Mouse (Mus musculus) embryonic facial prominence, embryonic 15.5 days (tissue): ENCODE results near the gene Srpx2. TPM values are rescaled to one million over a fixed set of nuclear protein-coding genes. Genes with fewer than 3 reads are reported as not detected.

Source experiments
- ATAC-seq: fragments of 200-750 bp; cut with Nextera tagmentation; 2 replicates; pipeline ENCODE4 v1.8.0; 2017; ENCODE audit warnings: low read depth, moderate TSS enrichment; ENCODE audit not compliant: insufficient number of reproducible peaks, low FRiP score, low TSS enrichment
- H3K27ac ChIP-seq: fragments of 300-500 bp; sonication (generic); replicated peaks from 2 replicates; pipeline ENCODE4 v1.5.1; 2015; ENCODE audit warnings: mild to moderate bottlenecking, inconsistent platforms
- H3K27me3 ChIP-seq: fragments of 300-500 bp; sonication (generic); 2 replicates; pipeline ENCODE4 v1.6.1; 2015; ENCODE audit warnings: inconsistent platforms
- H3K36me3 ChIP-seq: fragments of 300-500 bp; sonication (generic); 2 replicates; pipeline ENCODE4 v1.6.1; 2015; ENCODE audit warnings: mild to moderate bottlenecking, inconsistent platforms
- H3K4me1 ChIP-seq: fragments of 300-500 bp; sonication (generic); 2 replicates; pipeline ENCODE4 v1.6.1; 2015; ENCODE audit warnings: inconsistent platforms
- H3K4me2 ChIP-seq: fragments of 300-500 bp; sonication (generic); replicated peaks from 2 replicates; pipeline ENCODE4 v1.6.1; 2015; ENCODE audit warnings: mild to moderate bottlenecking, inconsistent platforms
- H3K4me3 ChIP-seq: fragments of 300-500 bp; sonication (generic); replicated peaks from 2 replicates; pipeline ENCODE4 v1.5.1; 2015; ENCODE audit warnings: mild to moderate bottlenecking, inconsistent platforms
- H3K9ac ChIP-seq: fragments of 300-500 bp; sonication (generic); 2 replicates; pipeline ENCODE4 v1.6.1; 2015; ENCODE audit warnings: inconsistent platforms
- H3K9me3 ChIP-seq: fragments of 300-500 bp; sonication (generic); replicated peaks from 2 replicates; pipeline ENCODE4 v1.6.1; 2016; ENCODE audit warnings: inconsistent platforms
- WGBS: fragments of 180-500 bp; shearing (Covaris S2); methylation state at CpG from one replicate; pipeline ENCODE4 v1.1.7; 2015; 5-methylcytosine and 5-hydroxymethylcytosine counted together
- polyA plus RNA-seq: library from polyadenylated mRNA; unstranded; fragments of >200 nt; fragmentation: Nextera tagmentation; extraction: Ambion mirVana; gene quantifications from 2 replicates; pipeline ENCODE4 v1.2.1, GENCODE M21; 2015

The Srpx2 gene
- 12.1 and 12.7 TPM in 2 replicates for polyA plus RNA-seq

- Histone ChIP-seq H3K27me3 (0 out of 2 replicates have a peak, but pooled peaks cover 6% of the 10 kb centered on the region), H3K9ac (no peak within 1 kb of the TSS), H3K4me2 (no peak within 1 kb of the TSS), H3K4me1 (no peaks in the 10 kb centered on the region), H3K9me3 (no peaks in the 10 kb centered on the region), H3K4me3 (no peak within 1 kb of the TSS), H3K27ac (no peak within 1 kb of the TSS), H3K36me3 (no peaks in the 10 kb centered on the region)
- 20% methylated on average over 3 of the region's 3 CpGs for WGBS
- no peak for ATAC-seq
These were observed at the start of gene Srpx2 for GRCm38 (mm10) chrX:133908261-133908660. Srpx2 (plus strand) TSS chrX:133908426.

GRCm38 (mm10) chrX:133869743-133870142 lies 38.5 kb upstream of the Srpx2 start:
- H3K36me3 ChIP-seq, result no peaks in the 10 kb centered on the region
- ATAC-seq, result no peak
- H3K4me2 ChIP-seq, result no peak overlapping the region
- no peaks in the 10 kb centered on the region for H3K27me3 ChIP-seq
- no peak overlapping the region for H3K27ac ChIP-seq
- no peaks in the 10 kb centered on the region for H3K9me3 ChIP-seq
- H3K4me1 ChIP-seq, result no peaks in the 10 kb centered on the region
- H3K4me3 ChIP-seq, result no peak overlapping the region
- WGBS, result 78% methylated on average over 6 of the region's 6 CpGs
- no peak overlapping the region for H3K9ac ChIP-seq

- H3K9me3 ChIP-seq, result no peaks in the 10 kb centered on the region
- no peak for ATAC-seq
- 96% methylated on average over 3 of the region's 3 CpGs for WGBS
- H3K27me3 ChIP-seq, result no peaks in the 10 kb centered on the region
- H3K27ac ChIP-seq, result no peak overlapping the region
- H3K4me3 ChIP-seq, result no peak overlapping the region
- H3K4me2 ChIP-seq, result no peak overlapping the region
- H3K4me1 ChIP-seq, result no peaks in the 10 kb centered on the region
- H3K36me3 ChIP-seq, result 0 out of 2 replicates have a peak, but pooled peaks cover 3% of the 10 kb centered on the region
- no peak overlapping the region for H3K9ac ChIP-seq
These were observed 20.9 kb upstream of the Srpx2 start for GRCm38 (mm10) chrX:133887308-133887707.

GRCm38 (mm10) chrX:133888111-133888510 lies 20.1 kb upstream of the Srpx2 start:
- no peaks in the 10 kb centered on the region for H3K27me3 ChIP-seq
- no peak overlapping the region for H3K27ac ChIP-seq
- no peak overlapping the region for H3K4me2 ChIP-seq
- no peaks in the 10 kb centered on the region for H3K9me3 ChIP-seq
- H3K4me3 ChIP-seq, result no peak overlapping the region
- H3K36me3 ChIP-seq, result 0 out of 2 replicates have a peak, but pooled peaks cover 3% of the 10 kb centered on the region
- ATAC-seq, result no peak
- H3K4me1 ChIP-seq, result no peaks in the 10 kb centered on the region
- H3K9ac ChIP-seq, result no peak overlapping the region
- 77% methylated on average over 5 of the region's 5 CpGs for WGBS

DNA sequence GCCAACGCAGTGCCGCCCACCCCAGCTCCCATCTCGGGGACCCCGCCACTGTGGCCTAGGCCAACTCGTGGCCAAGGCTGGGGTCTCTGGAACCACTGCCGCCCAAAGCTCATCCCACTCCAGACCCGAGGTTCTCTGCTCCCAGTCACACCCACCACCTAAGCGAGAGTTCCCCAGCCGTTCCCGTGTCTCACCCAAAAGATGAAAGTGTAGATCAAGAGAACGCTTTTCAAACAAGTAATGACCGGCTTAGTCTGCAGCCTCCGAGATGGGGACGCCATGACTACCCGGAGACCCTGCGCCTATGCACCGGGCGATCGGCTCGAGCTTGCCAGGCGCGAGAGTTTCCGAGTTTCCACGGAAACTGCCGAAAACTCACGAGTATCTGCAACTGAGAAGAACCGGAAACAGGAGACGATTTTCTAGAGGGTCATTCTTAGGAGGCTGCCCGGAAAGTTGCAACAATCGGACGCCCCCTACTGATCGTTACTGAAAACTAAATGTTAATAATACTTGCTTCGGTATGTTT lies 10.1 kb upstream of the Srpx2 start, which contains the start of gene Tspan6:
TSS of gene Tspan6 (minus strand) at position 416 of the 529 bp plus-strand sequence.
- H3K4me2 ChIP-seq, result peak within 1 kb of the TSS; percentile 44
- peak within 1 kb of the TSS; percentile 56 for H3K4me3 ChIP-seq
- peak within 1 kb of the TSS; percentile 54 for H3K9ac ChIP-seq
- peak; percentile 80 for ATAC-seq
- no peaks in the 10 kb centered on the region for H3K9me3 ChIP-seq
- H3K27me3 ChIP-seq, result no peaks in the 10 kb centered on the region; the same call in 1 of the 2 replicates
- H3K27ac ChIP-seq, result peak within 1 kb of the TSS; percentile 44; the same call in 1 of the 2 replicates
- H3K4me1 ChIP-seq, result no peaks in the 10 kb centered on the region
- no peaks in the 10 kb centered on the region for H3K36me3 ChIP-seq
- 20% methylated on average over 33 of the region's 33 CpGs for WGBS

GRCm38 (mm10) chrX:133911397-133912103 lies 3.3 kb downstream of the Srpx2 start:
- H3K9ac ChIP-seq, result no peak overlapping the region
- WGBS, result 37% methylated on average over 10 of the region's 10 CpGs
- no peaks in the 10 kb centered on the region for H3K9me3 ChIP-seq
- ATAC-seq, result peak; percentile 77
- H3K4me3 ChIP-seq, result no peak overlapping the region
- H3K4me2 ChIP-seq, result no peak overlapping the region
- H3K27ac ChIP-seq, result peak overlapping the region; percentile 65
- no peaks in the 10 kb centered on the region for H3K4me1 ChIP-seq
- H3K36me3 ChIP-seq, result no peaks in the 10 kb centered on the region
- 0 out of 2 replicates have a peak, but pooled peaks cover 8% of the 10 kb centered on the region for H3K27me3 ChIP-seq

GRCm38 (mm10) chrX:133913006-133913405 lies 4.8 kb downstream of the Srpx2 start:
- H3K9ac ChIP-seq, result no peak overlapping the region
- 65% methylated on average over 3 of the region's 3 CpGs for WGBS
- no peak overlapping the region for H3K4me2 ChIP-seq
- H3K27me3 ChIP-seq, result 0 out of 2 replicates have a peak, but pooled peaks cover 8% of the 10 kb centered on the region
- H3K27ac ChIP-seq, result peak overlapping the region; percentile 65
- ATAC-seq, result peak; percentile 77
- H3K4me1 ChIP-seq, result no peaks in the 10 kb centered on the region
- no peak overlapping the region for H3K4me3 ChIP-seq
- no peaks in the 10 kb centered on the region for H3K36me3 ChIP-seq
- no peaks in the 10 kb centered on the region for H3K9me3 ChIP-seq

- Histone ChIP-seq H3K9me3 (no peaks in the 10 kb centered on the region), H3K4me3 (no peak overlapping the region), H3K9ac (no peak overlapping the region), H3K27ac (peak overlapping the region; percentile 51; the same call in 1 of the 2 replicates), H3K36me3 (no peaks in the 10 kb centered on the region), H3K27me3 (0 out of 2 replicates have a peak, but pooled peaks cover 8% of the 10 kb centered on the region), H3K4me1 (no peaks in the 10 kb centered on the region), H3K4me2 (no peak overlapping the region)
- ATAC-seq, result no peak; the same call in 1 of the 2 replicates
- WGBS, result 38% methylated on average over 7 of the region's 7 CpGs
These were observed 6.0 kb downstream of the Srpx2 start for GRCm38 (mm10) chrX:133914219-133914618.

DNA sequence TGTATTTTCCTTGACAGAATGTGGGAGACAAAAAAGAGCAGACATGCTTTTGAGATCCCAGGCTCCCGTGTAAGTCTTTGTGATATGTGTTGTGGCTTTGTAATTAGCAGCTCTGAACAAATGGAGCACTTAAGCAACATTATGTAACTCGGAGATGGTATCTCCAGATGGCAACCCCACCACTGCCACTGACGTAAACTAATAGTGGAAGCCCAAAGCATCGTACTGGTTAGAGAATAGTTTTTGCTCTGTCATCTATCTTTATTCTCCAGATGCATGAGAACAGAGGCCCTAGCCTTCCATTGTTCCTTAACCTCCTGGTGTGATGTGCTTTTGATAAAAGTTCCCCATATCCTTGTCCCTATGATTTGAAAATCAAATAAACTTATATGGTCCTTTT lies 13.0 kb downstream of the Srpx2 start:
- 64% methylated on average over 4 of the region's 4 CpGs for WGBS
- no peaks in the 10 kb centered on the region for H3K36me3 ChIP-seq
- H3K4me1 ChIP-seq, result no peaks in the 10 kb centered on the region
- H3K4me2 ChIP-seq, result no peak overlapping the region
- H3K4me3 ChIP-seq, result no peak overlapping the region
- no peaks in the 10 kb centered on the region; the same call in 1 of the 2 replicates for H3K27me3 ChIP-seq
- no peaks in the 10 kb centered on the region for H3K9me3 ChIP-seq
- H3K27ac ChIP-seq, result no peak overlapping the region
- H3K9ac ChIP-seq, result no peak overlapping the region
- ATAC-seq, result no peak

DNA sequence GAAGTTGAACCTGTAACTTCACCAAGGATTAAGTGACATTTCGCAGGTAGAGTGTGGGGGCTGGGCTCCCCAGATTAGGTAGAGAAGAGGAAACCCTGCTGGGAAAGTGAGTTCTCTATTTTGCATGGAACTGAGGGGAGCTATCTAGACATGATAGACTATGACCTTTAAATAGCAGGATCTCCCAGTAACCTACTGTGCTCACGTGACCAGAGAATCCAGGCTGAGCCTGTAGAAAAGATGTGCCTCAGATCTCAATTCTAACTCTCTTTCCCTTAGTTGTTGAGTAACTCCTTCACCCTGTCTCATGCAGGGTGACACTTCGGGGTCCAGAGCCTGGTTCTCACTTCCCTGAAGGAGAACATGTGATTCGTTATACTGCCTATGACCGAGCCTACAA lies 18.5 kb downstream of the Srpx2 start:
- WGBS, result 81% methylated on average over 5 of the region's 5 CpGs
- Histone ChIP-seq H3K27ac (no peak overlapping the region), H3K27me3 (peaks cover 3% of the 10 kb centered on the region; the same call in 1 of the 2 replicates), H3K4me2 (no peak overlapping the region), H3K9ac (no peak overlapping the region), H3K4me3 (no peak overlapping the region), H3K36me3 (no peaks in the 10 kb centered on the region), H3K9me3 (no peaks in the 10 kb centered on the region), H3K4me1 (no peaks in the 10 kb centered on the region)
- no peak for ATAC-seq

DNA sequence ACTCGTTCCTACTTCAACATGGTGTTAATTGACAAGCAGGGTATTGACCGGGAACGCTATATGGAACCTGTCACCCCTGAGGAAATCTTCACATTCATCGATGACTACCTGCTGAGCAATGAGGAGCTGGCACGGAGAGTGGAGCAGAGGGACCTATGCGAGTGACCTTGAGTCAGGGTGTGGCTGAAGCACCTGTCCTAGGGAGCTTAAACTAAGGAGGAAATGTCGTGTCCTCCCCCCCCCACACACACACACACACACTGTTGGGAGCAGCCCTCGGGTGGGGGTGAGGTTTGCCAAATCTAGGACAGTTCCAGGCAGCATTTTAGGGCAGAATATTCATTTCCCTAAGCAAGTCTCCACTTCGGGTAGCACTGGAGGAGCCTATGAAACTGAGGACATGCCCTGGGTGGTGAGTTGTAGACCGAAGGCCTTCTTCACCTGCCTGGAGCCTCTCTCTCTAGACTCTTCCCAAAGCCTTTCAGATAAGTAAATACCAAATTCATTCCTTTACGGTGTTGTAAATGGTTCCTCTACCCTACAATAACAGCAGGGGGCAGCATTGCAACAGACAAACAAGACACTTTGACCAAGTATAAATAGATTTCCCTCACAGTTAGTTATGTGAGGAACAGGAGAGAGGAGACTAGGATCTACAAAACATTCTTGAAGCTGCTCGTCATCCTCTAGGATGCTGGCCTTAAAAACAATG lies 23.2 kb downstream of the Srpx2 start:
- no peak overlapping the region for H3K27ac ChIP-seq
- H3K9me3 ChIP-seq, result no peaks in the 10 kb centered on the region
- H3K4me3 ChIP-seq, result no peak overlapping the region
- H3K4me2 ChIP-seq, result no peak overlapping the region
- no peaks in the 10 kb centered on the region for H3K36me3 ChIP-seq
- no peak for ATAC-seq
- peaks cover 14% of the 10 kb centered on the region; the same call in 1 of the 2 replicates for H3K27me3 ChIP-seq
- 55% methylated on average over 12 of the region's 12 CpGs for WGBS
- no peak overlapping the region for H3K9ac ChIP-seq
- H3K4me1 ChIP-seq, result no peaks in the 10 kb centered on the region
